Mouse (Mus musculus): ENCODE measurements around the gene Sestd1. TPM values are rescaled to one million over a fixed set of nuclear protein-coding genes. Genes with fewer than 3 reads are reported as not detected.

Gene Sestd1
- polyA plus RNA-seq, 1 experiment from 2014 or later, result 14.1 TPM

DNA sequence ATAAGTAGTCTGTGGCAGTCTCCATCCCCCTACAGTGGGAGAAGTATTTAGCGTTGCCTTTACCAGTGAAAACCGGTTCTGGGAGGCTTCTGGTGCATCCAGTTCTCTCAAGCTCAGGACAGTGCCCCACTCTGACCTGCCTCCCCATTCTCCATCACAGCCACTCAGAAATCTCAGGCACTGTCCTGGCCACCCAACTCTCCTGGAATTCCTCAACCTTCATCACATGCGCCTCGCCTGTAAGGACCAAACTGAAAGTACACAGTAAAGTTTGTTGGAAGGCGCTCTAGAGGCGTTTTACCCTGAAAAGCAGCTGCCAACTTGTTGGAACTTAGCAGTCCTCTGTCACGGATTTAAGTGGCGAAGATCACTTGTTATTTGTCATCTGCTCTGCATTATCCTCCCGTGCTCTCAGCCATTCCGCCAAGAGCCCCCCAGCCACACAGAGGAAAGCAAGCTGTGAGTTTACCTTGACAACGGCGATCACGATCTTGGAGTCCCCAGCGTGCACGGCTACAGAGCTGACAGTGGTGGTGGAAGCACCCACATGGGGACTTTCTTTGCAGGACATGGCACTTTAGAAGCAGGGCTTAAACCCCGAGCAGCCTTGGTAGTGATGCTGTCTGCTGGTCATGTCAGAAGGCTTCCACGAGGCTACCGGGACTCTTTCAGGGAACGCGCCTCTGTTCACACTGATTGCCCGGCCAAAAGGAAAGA, 110.3 kb downstream of the Sestd1 start:
- H3K4me3 ChIP-seq (replicated peaks; ENCODE audit: low read length), result peak overlapping the region; percentile 64
- ATAC-seq (ENCODE audit: insufficient read depth, low FRiP score), result peak; percentile 44; the same call in 1 of the 2 replicates
- no peaks in the 10 kb centered on the region for H3K9me3 ChIP-seq (replicated peaks; ENCODE audit: control insufficient read depth, low read length)
- H3K4me2 ChIP-seq (ENCODE audit: low read depth, low read length), result peak overlapping the region; percentile 91
- no peaks in the 10 kb centered on the region for H3K36me3 ChIP-seq (ENCODE audit: control insufficient read depth, insufficient read depth, low read length)
- H3K4me1 ChIP-seq (ENCODE audit: control insufficient read depth, insufficient read depth, low read length), result peaks cover 28% of the 10 kb centered on the region
- H3K27me3 ChIP-seq (ENCODE audit: control insufficient read depth, insufficient read depth, low read length), result no peaks in the 10 kb centered on the region
- WGBS, result 3% methylated on average over 21 of the region's 21 CpGs
- peak overlapping the region; percentile 75 for H3K27ac ChIP-seq (ENCODE audit: low read length)
- peak overlapping the region; percentile 81 for H3K9ac ChIP-seq (ENCODE audit: low read length)

DNA sequence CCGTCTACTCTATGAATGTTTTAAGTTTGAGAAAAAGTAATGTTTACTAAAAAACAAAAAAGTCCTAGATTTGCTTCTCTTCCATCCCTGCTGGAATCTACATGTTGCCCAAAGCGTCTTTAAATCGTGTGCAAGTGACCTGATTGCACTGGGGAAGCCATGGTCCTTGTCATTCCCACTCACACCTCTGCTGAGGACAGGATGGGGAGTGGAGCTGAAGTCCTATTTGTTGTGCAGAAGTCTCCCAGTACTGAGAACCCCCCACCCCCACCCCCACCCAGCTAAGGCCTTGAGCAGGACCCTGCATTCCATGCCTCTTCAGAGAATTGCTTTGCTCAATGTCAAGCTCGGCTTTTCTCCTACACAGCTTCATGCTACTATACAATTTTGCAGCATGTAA, 111.2 kb downstream of the Sestd1 start:
- 72% methylated on average over 4 of the region's 4 CpGs for WGBS
- Histone ChIP-seq H3K4me2 (ENCODE audit: low read depth, low read length) (peak overlapping the region; percentile 91), H3K4me3 (replicated peaks; ENCODE audit: low read length) (peak overlapping the region; percentile 64), H3K36me3 (ENCODE audit: control insufficient read depth, insufficient read depth, low read length) (no peaks in the 10 kb centered on the region), H3K9ac (ENCODE audit: low read length) (no peak overlapping the region; the same call in 1 of the 2 replicates), H3K9me3 (replicated peaks; ENCODE audit: control insufficient read depth, low read length) (no peaks in the 10 kb centered on the region), H3K4me1 (ENCODE audit: control insufficient read depth, insufficient read depth, low read length) (peaks cover 28% of the 10 kb centered on the region), H3K27ac (ENCODE audit: low read length) (no peak overlapping the region), H3K27me3 (ENCODE audit: control insufficient read depth, insufficient read depth, low read length) (no peaks in the 10 kb centered on the region)
- no peak for ATAC-seq (ENCODE audit: insufficient read depth, low FRiP score)

DNA sequence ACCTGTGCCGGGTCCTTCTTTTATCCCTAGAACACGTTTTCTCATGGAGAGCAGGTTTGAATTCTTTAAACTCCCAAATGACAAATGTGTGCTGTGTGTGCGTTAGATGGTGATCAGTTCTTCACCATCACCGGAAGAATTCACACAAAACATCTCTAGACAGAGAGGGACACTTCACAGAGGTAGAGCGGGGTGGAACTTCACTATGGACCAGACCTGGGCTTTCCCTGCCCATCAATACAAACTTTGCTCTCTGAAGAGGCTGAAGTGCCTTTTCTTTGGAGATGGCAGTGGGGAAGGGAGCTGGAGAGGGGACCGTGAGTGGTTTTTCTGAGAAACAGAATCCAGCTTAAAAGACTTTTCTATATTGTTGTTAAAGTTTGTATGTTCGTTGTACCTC, 111.6 kb downstream of the Sestd1 start:
- 88% methylated on average over 7 of the region's 7 CpGs for WGBS
- H3K4me2 ChIP-seq (ENCODE audit: low read depth, low read length), result peak overlapping the region; percentile 91; the same call in 1 of the 2 replicates
- no peak overlapping the region for H3K4me3 ChIP-seq (replicated peaks; ENCODE audit: low read length)
- peaks cover 28% of the 10 kb centered on the region for H3K4me1 ChIP-seq (ENCODE audit: control insufficient read depth, insufficient read depth, low read length)
- H3K9ac ChIP-seq (ENCODE audit: low read length), result no peak overlapping the region
- H3K27me3 ChIP-seq (ENCODE audit: control insufficient read depth, insufficient read depth, low read length), result no peaks in the 10 kb centered on the region
- no peaks in the 10 kb centered on the region for H3K9me3 ChIP-seq (replicated peaks; ENCODE audit: control insufficient read depth, low read length)
- H3K36me3 ChIP-seq (ENCODE audit: control insufficient read depth, insufficient read depth, low read length), result no peaks in the 10 kb centered on the region
- no peak overlapping the region for H3K27ac ChIP-seq (ENCODE audit: low read length)
- ATAC-seq (ENCODE audit: insufficient read depth, low FRiP score), result no peak

DNA sequence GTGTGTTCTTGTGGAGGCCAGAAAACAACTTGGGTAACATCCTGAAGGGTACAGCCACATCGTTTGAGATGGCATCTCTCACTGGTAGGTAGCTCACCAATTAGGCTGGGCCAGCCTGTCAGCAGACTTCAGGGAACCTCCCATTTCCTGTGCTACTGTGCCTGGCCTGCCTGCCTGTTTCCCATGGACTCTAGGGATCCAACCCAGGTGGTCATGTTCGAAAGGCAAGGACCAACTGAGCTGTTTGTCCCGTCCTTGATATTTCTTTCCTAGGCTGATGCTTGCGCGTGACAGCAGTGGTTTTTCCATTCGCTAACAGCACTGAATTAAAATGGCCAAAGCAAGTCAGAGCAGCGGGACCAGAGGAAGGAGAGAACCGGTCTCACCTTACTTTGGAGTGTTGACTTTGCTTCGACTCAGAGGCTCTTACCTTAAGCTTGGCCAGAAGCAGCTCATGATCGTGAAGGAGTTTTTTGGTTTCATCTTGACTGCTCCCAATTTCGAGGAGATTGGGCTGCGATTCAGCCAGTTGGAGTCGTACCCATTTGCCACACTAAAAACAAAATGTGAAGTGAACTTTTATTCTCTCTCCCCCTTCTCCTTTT, 112.2 kb downstream of the Sestd1 start:
- no peak overlapping the region for H3K4me2 ChIP-seq (ENCODE audit: low read depth, low read length)
- no peak overlapping the region for H3K27ac ChIP-seq (ENCODE audit: low read length)
- 89% methylated on average over 13 of the region's 13 CpGs for whole genome bisulfite sequencing
- ATAC-seq (ENCODE audit: insufficient read depth, low FRiP score), result no peak
- H3K9me3 ChIP-seq (replicated peaks; ENCODE audit: control insufficient read depth, low read length), result no peaks in the 10 kb centered on the region
- H3K4me1 ChIP-seq (ENCODE audit: control insufficient read depth, insufficient read depth, low read length), result peaks cover 25% of the 10 kb centered on the region
- H3K36me3 ChIP-seq (ENCODE audit: control insufficient read depth, insufficient read depth, low read length), result no peaks in the 10 kb centered on the region
- no peaks in the 10 kb centered on the region for H3K27me3 ChIP-seq (ENCODE audit: control insufficient read depth, insufficient read depth, low read length)
- H3K9ac ChIP-seq (ENCODE audit: low read length), result no peak overlapping the region
- H3K4me3 ChIP-seq (replicated peaks; ENCODE audit: low read length), result no peak overlapping the region

- Histone ChIP-seq H3K9me3 (replicated peaks; ENCODE audit: control insufficient read depth, low read length) (no peaks in the 10 kb centered on the region), H3K4me3 (replicated peaks; ENCODE audit: low read length) (no peak overlapping the region), H3K27me3 (ENCODE audit: control insufficient read depth, insufficient read depth, low read length) (no peaks in the 10 kb centered on the region), H3K9ac (ENCODE audit: low read length) (no peak overlapping the region), H3K4me2 (ENCODE audit: low read depth, low read length) (no peak overlapping the region), H3K4me1 (ENCODE audit: control insufficient read depth, insufficient read depth, low read length) (peaks cover 11% of the 10 kb centered on the region; the same call in 1 of the 2 replicates), H3K27ac (ENCODE audit: low read length) (no peak overlapping the region), H3K36me3 (ENCODE audit: control insufficient read depth, insufficient read depth, low read length) (no peaks in the 10 kb centered on the region)
- 74% methylated on average over 4 of the region's 4 CpGs for WGBS
- ATAC-seq (ENCODE audit: insufficient read depth, low FRiP score), result no peak
Observed at GRCm38 (mm10) chr2:77166366-77166765, 114.0 kb downstream of the Sestd1 start.

GRCm38 (mm10) chr2:77164662-77165061, 115.7 kb downstream of the Sestd1 start:
- 79% methylated on average over 3 of the region's 3 CpGs for WGBS
- Histone ChIP-seq H3K27me3 (ENCODE audit: control insufficient read depth, insufficient read depth, low read length) (no peaks in the 10 kb centered on the region), H3K4me3 (replicated peaks; ENCODE audit: low read length) (no peak overlapping the region), H3K9ac (ENCODE audit: low read length) (no peak overlapping the region), H3K4me2 (ENCODE audit: low read depth, low read length) (no peak overlapping the region), H3K27ac (ENCODE audit: low read length) (no peak overlapping the region), H3K9me3 (replicated peaks; ENCODE audit: control insufficient read depth, low read length) (no peaks in the 10 kb centered on the region), H3K36me3 (ENCODE audit: control insufficient read depth, insufficient read depth, low read length) (no peaks in the 10 kb centered on the region), H3K4me1 (ENCODE audit: control insufficient read depth, insufficient read depth, low read length) (peaks cover 4% of the 10 kb centered on the region; the same call in 1 of the 2 replicates)
- no peak for ATAC-seq (ENCODE audit: insufficient read depth, low FRiP score)

GRCm38 (mm10) chr2:77163381-77163780, 117.0 kb downstream of the Sestd1 start:
- WGBS, result 79% methylated on average over 3 of the region's 3 CpGs

GRCm38 (mm10) chr2:77162135-77162534, 118.3 kb downstream of the Sestd1 start:
- no peak for ATAC-seq (ENCODE audit: insufficient read depth, low FRiP score)
- Histone ChIP-seq H3K4me3 (replicated peaks; ENCODE audit: low read length) (no peak overlapping the region), H3K4me2 (ENCODE audit: low read depth, low read length) (no peak overlapping the region), H3K27me3 (ENCODE audit: control insufficient read depth, insufficient read depth, low read length) (no peaks in the 10 kb centered on the region), H3K9ac (ENCODE audit: low read length) (no peak overlapping the region), H3K27ac (ENCODE audit: low read length) (no peak overlapping the region), H3K9me3 (replicated peaks; ENCODE audit: control insufficient read depth, low read length) (no peaks in the 10 kb centered on the region), H3K4me1 (ENCODE audit: control insufficient read depth, insufficient read depth, low read length) (no peaks in the 10 kb centered on the region), H3K36me3 (ENCODE audit: control insufficient read depth, insufficient read depth, low read length) (no peaks in the 10 kb centered on the region)
- WGBS, result 70% methylated on average over 3 of the region's 3 CpGs

More at GRCm38 (mm10) chr2:77163381-77163780, 117.0 kb downstream of the Sestd1 start:
- no peak overlapping the region for H3K4me3 ChIP-seq (replicated peaks; ENCODE audit: low read length)
- no peaks in the 10 kb centered on the region for H3K9me3 ChIP-seq (replicated peaks; ENCODE audit: control insufficient read depth, low read length)
- no peak overlapping the region for H3K4me2 ChIP-seq (ENCODE audit: low read depth, low read length)
- no peak overlapping the region for H3K9ac ChIP-seq (ENCODE audit: low read length)
- no peak for ATAC-seq (ENCODE audit: insufficient read depth, low FRiP score)
- H3K27me3 ChIP-seq (ENCODE audit: control insufficient read depth, insufficient read depth, low read length), result no peaks in the 10 kb centered on the region
- no peaks in the 10 kb centered on the region for H3K4me1 ChIP-seq (ENCODE audit: control insufficient read depth, insufficient read depth, low read length)
- H3K27ac ChIP-seq (ENCODE audit: low read length), result no peak overlapping the region
- H3K36me3 ChIP-seq (ENCODE audit: control insufficient read depth, insufficient read depth, low read length), result no peaks in the 10 kb centered on the region

DNA sequence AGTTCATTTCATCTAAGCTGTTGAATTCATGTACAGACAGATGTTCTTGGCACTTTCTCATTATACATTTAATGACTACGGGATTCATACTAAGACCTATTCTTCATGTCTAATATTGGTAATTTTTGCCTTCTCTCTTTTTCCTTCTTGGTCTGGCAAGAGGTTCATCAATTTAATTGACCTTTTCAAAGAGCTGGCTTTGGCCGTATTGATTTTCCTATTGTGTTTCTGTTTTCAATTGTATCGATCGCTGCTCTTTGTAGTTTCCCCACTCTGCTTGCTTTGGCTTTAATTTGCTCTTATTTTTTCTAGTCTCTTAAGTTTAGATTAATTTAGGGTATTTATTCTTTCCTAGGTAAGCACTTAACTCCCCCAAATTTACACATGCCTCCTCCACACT, 122.8 kb downstream of the Sestd1 start:
- no peaks in the 10 kb centered on the region for H3K36me3 ChIP-seq (ENCODE audit: control insufficient read depth, insufficient read depth, low read length)
- H3K27ac ChIP-seq (ENCODE audit: low read length), result no peak overlapping the region
- H3K4me1 ChIP-seq (ENCODE audit: control insufficient read depth, insufficient read depth, low read length), result no peaks in the 10 kb centered on the region
- no peak overlapping the region for H3K9ac ChIP-seq (ENCODE audit: low read length)
- H3K4me2 ChIP-seq (ENCODE audit: low read depth, low read length), result no peak overlapping the region
- 83% methylated on average over 4 of the region's 4 CpGs for WGBS
- H3K27me3 ChIP-seq (ENCODE audit: control insufficient read depth, insufficient read depth, low read length), result no peaks in the 10 kb centered on the region
- no peaks in the 10 kb centered on the region for H3K9me3 ChIP-seq (replicated peaks; ENCODE audit: control insufficient read depth, low read length)
- ATAC-seq (ENCODE audit: insufficient read depth, low FRiP score), result no peak
- no peak overlapping the region for H3K4me3 ChIP-seq (replicated peaks; ENCODE audit: low read length)
